Mouse (Mus musculus) embryonic facial prominence, embryonic 14.5 days (tissue): ENCODE data around the gene Zfyve28. TPM values are rescaled to one million over a fixed set of nuclear protein-coding genes. Genes with fewer than 3 reads are reported as not detected.

Experiments used
- ATAC-seq: fragments of 200-750 bp; cut with Nextera tagmentation; 2 replicates; pipeline ENCODE4 v1.8.0; 2017; ENCODE audit warnings: low read depth, moderate number of reproducible peaks, moderate TSS enrichment
- DNase-seq: peaks from one replicate; pipeline ENCODE4 v3.0.0-alpha.2; 2015; ENCODE audit warnings: low spot score
- H3K27ac ChIP-seq: fragments of 300-500 bp; sonication (generic); replicated peaks from 2 replicates; pipeline ENCODE4 v1.5.1; 2014; ENCODE audit warnings: low read depth, mild to moderate bottlenecking, low read length, moderate library complexity
- H3K27me3 ChIP-seq: fragments of 300-500 bp; sonication (generic); replicated peaks from 2 replicates; pipeline ENCODE4 v1.6.1; 2014; ENCODE audit warnings: low read length; ENCODE audit not compliant: control insufficient read depth, insufficient read depth
- H3K36me3 ChIP-seq: fragments of 300-500 bp; sonication (generic); 2 replicates; pipeline ENCODE4 v1.6.1; 2014; ENCODE audit warnings: low read length, mixed read lengths; ENCODE audit not compliant: control insufficient read depth, insufficient read depth
- H3K4me1 ChIP-seq: fragments of 300-500 bp; sonication (generic); 2 replicates; pipeline ENCODE4 v1.6.1; 2014; ENCODE audit warnings: antibody characterized with exemption, low read length; ENCODE audit not compliant: control insufficient read depth, insufficient read depth
- H3K4me2 ChIP-seq: fragments of 300-500 bp; sonication (generic); 2 replicates; pipeline ENCODE4 v1.6.1; 2014; ENCODE audit warnings: low read depth, mild to moderate bottlenecking, low read length, moderate library complexity, mixed read lengths
- H3K4me3 ChIP-seq: fragments of 300-500 bp; sonication (generic); 2 replicates; pipeline ENCODE4 v1.5.1; 2014; ENCODE audit warnings: low read depth, mild to moderate bottlenecking, low read length
- H3K9ac ChIP-seq: fragments of 300-500 bp; sonication (generic); 2 replicates; pipeline ENCODE4 v1.6.1; 2014; ENCODE audit warnings: low read depth, mild to moderate bottlenecking, low read length, moderate library complexity, mixed read lengths
- H3K9me3 ChIP-seq: fragments of 300-500 bp; sonication (generic); 2 replicates; pipeline ENCODE4 v1.6.1; 2016; ENCODE audit warnings: low read length; ENCODE audit not compliant: control insufficient read depth
- WGBS: fragments of 180-500 bp; shearing (Covaris S2); extraction: QIAGEN DNeasy Blood & Tissue Kit; methylation state at CpG from one replicate; pipeline ENCODE4 v1.1.7; 2014; 5-methylcytosine and 5-hydroxymethylcytosine counted together
- polyA plus RNA-seq: library from polyadenylated mRNA; unstranded; fragments of >200 nt; fragmentation: Nextera tagmentation; extraction: Ambion mirVana; gene quantifications from 2 replicates; pipeline ENCODE4 v1.2.1, GENCODE M21; 2014

The Zfyve28 gene
- polyA plus RNA-seq, 1 experiment from 2014 or later: 1.7 TPM

GRCm38 (mm10) chr5:34189521-34189920, 98.7 kb downstream of the Zfyve28 start:
- ATAC-seq (no peak), DNase-seq (no peak)
- no peaks in the 10 kb centered on the region for H3K9me3 ChIP-seq
- WGBS: 44% methylated on average over 1 of the region's 1 CpGs
- H3K36me3 ChIP-seq: 0 out of 2 replicates have a peak, but pooled peaks cover 3% of the 10 kb centered on the region
- H3K27me3 ChIP-seq: no peaks in the 10 kb centered on the region
- H3K4me3 ChIP-seq: no peak overlapping the region
- no peak overlapping the region for H3K27ac ChIP-seq
- no peak overlapping the region for H3K9ac ChIP-seq
- peaks cover 21% of the 10 kb centered on the region for H3K4me1 ChIP-seq
- H3K4me2 ChIP-seq: no peak overlapping the region

GRCm38 (mm10) chr5:34188856-34189255, 99.4 kb downstream of the Zfyve28 start:
- ATAC-seq (no peak), DNase-seq (peak; percentile 20)
- H3K4me1 ChIP-seq: peaks cover 27% of the 10 kb centered on the region
- peaks cover 9% of the 10 kb centered on the region; the same call in 1 of the 2 replicates for H3K36me3 ChIP-seq
- H3K9ac ChIP-seq: peak overlapping the region; percentile 75; the same call in 1 of the 2 replicates
- no peak overlapping the region for H3K4me3 ChIP-seq
- no peak overlapping the region for H3K27ac ChIP-seq
- H3K9me3 ChIP-seq: no peaks in the 10 kb centered on the region
- peak overlapping the region; percentile 53 for H3K4me2 ChIP-seq
- no peaks in the 10 kb centered on the region for H3K27me3 ChIP-seq
- 45% methylated on average over 2 of the region's 2 CpGs for WGBS

- Histone ChIP-seq H3K4me1 (peaks cover 34% of the 10 kb centered on the region), H3K4me3 (peak within 1 kb of the TSS; percentile 95)
- under 1% methylated on average over 33 of the region's 60 CpGs for WGBS
Measured at GRCm38 (mm10) chr5:34187601-34188316, 100.5 kb downstream of the Zfyve28 start, which contains the start of gene Mxd4. TSS of gene Mxd4 (minus strand) at chr5:34187720.

GRCm38 (mm10) chr5:34186961-34187391, 101.3 kb downstream of the Zfyve28 start:
- Histone ChIP-seq H3K4me1 (peaks cover 36% of the 10 kb centered on the region), H3K4me2 (peak overlapping the region; percentile 53), H3K27ac (peak overlapping the region; percentile 92), H3K27me3 (no peaks in the 10 kb centered on the region), H3K4me3 (peak overlapping the region; percentile 95), H3K9me3 (no peaks in the 10 kb centered on the region), H3K36me3 (peaks cover 26% of the 10 kb centered on the region; the same call in 1 of the 2 replicates), H3K9ac (peak overlapping the region; percentile 91)
- peak; percentile 40 for DNase-seq
- WGBS: 3% methylated on average over 8 of the region's 46 CpGs
- ATAC-seq: peak; percentile 6

More at GRCm38 (mm10) chr5:34187601-34188316, 100.5 kb downstream of the Zfyve28 start, which contains the start of gene Mxd4:
- Histone ChIP-seq H3K9ac (peak within 1 kb of the TSS; percentile 91), H3K4me2 (peak within 1 kb of the TSS; percentile 53), H3K27me3 (no peaks in the 10 kb centered on the region), H3K27ac (peak within 1 kb of the TSS; percentile 92), H3K36me3 (peaks cover 19% of the 10 kb centered on the region; the same call in 1 of the 2 replicates), H3K9me3 (no peaks in the 10 kb centered on the region)
- DNase-seq: peak; percentile 100
- peak; percentile 99 for ATAC-seq

- H3K27ac ChIP-seq: peak overlapping the region; percentile 92
- peak overlapping the region; percentile 91 for H3K9ac ChIP-seq
- H3K4me2 ChIP-seq: peak overlapping the region; percentile 53
- WGBS: 42% methylated on average over 2 of the region's 2 CpGs
- H3K9me3 ChIP-seq: no peaks in the 10 kb centered on the region
- H3K27me3 ChIP-seq: no peaks in the 10 kb centered on the region
- H3K4me1 ChIP-seq: peaks cover 36% of the 10 kb centered on the region
- peak overlapping the region; percentile 95 for H3K4me3 ChIP-seq
- peaks cover 32% of the 10 kb centered on the region; the same call in 1 of the 2 replicates for H3K36me3 ChIP-seq
- DNase-seq (no peak), ATAC-seq (no peak)
Measured at GRCm38 (mm10) chr5:34186391-34186790, 101.9 kb downstream of the Zfyve28 start.

- ATAC-seq: no peak
- DNase-seq: no peak
- peak overlapping the region; percentile 95 for H3K4me3 ChIP-seq
- no peaks in the 10 kb centered on the region for H3K9me3 ChIP-seq
- peak overlapping the region; percentile 53 for H3K4me2 ChIP-seq
- peaks cover 37% of the 10 kb centered on the region; the same call in 1 of the 2 replicates for H3K36me3 ChIP-seq
- no peaks in the 10 kb centered on the region for H3K27me3 ChIP-seq
- no peak overlapping the region for H3K27ac ChIP-seq
- peak overlapping the region; percentile 91 for H3K9ac ChIP-seq
- H3K4me1 ChIP-seq: peaks cover 36% of the 10 kb centered on the region
Measured at GRCm38 (mm10) chr5:34185791-34186190, 102.5 kb downstream of the Zfyve28 start.

- Histone ChIP-seq H3K27ac (no peak overlapping the region), H3K27me3 (no peaks in the 10 kb centered on the region), H3K9ac (0 out of 2 replicates have a peak overlapping the region, but pooled peaks have one; percentile 43), H3K9me3 (no peaks in the 10 kb centered on the region), H3K4me1 (peaks cover 36% of the 10 kb centered on the region), H3K4me2 (peak overlapping the region; percentile 53), H3K4me3 (peak overlapping the region; percentile 5; the same call in 1 of the 2 replicates), H3K36me3 (peaks cover 44% of the 10 kb centered on the region; the same call in 1 of the 2 replicates)
- 85% methylated on average over 1 of the region's 1 CpGs for WGBS
- no peak for DNase-seq
- no peak for ATAC-seq
Measured at GRCm38 (mm10) chr5:34185051-34185580, 103.1 kb downstream of the Zfyve28 start.

- DNase-seq (no peak), ATAC-seq (no peak)
- no peak overlapping the region for H3K4me2 ChIP-seq
- H3K27me3 ChIP-seq: no peaks in the 10 kb centered on the region
- H3K4me3 ChIP-seq: no peak overlapping the region
- H3K9me3 ChIP-seq: no peaks in the 10 kb centered on the region
- no peak overlapping the region for H3K9ac ChIP-seq
- peaks cover 36% of the 10 kb centered on the region for H3K4me1 ChIP-seq
- no peak overlapping the region for H3K27ac ChIP-seq
- WGBS: 86% methylated on average over 3 of the region's 3 CpGs
- peaks cover 55% of the 10 kb centered on the region; the same call in 1 of the 2 replicates for H3K36me3 ChIP-seq
Measured at GRCm38 (mm10) chr5:34183976-34184375, 104.3 kb downstream of the Zfyve28 start.
